Comparison of ENCODE assay signal across 13 mouse cellular contexts in the genomic region with DNA sequence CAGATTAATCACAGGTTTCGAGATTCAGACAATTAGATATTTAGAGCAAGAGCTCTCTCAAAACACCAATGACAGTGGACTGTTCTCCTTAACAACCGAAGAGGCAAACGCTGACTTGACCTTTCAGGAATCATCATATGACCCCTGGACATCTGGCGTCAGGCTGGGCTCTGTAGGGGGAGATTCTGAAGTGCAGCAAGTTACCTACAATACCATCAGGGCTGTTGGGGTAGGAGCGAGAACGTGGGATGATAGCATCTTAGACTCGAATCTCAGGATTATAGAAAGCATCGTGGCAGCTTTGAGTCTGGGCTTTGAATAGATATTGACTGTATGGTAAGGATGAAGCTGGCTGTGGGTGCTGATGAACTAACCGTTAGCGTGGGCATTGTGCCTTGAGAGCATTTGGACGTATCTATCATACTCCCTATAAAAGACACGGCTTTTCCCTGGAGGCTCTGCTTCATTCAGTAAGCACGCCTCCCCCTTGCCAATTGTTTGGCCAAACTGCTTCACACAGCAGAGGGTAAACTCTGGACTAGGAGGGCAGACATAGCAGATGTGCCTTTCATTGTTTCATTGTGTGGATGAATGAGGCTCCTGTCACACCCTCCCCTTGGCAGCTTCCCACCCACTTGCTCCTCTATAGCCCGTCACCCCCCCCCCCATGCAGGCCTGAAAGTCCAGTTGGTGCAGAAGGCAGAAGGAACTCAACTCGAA.
DNase-seq lines count a peak whose midpoint lies in the region; ATAC-seq and TF ChIP-seq lines count a peak whose summit lies in the region.
"Had no signal": no experiment of that assay in that cellular context is flagged by ENCODE, and none has a peak within 500 bp of the region (broad histone marks: within the 10 kb centered on the region; RNA-seq: fewer than 3 reads in every experiment).

No protein-coding gene starts in this region.

- H3K27ac ChIP-seq in forebrain, embryonic 10.5 days, result peak overlapping the region; percentile 37; the same call in 1 of the 2 replicates
- no peak overlapping the region for H3K27ac ChIP-seq in hindbrain, embryonic 15.5 days (replicated peaks)
- H3K27ac ChIP-seq in neural tube, embryonic 14.5 days (ENCODE audit: low read depth, low read length), result no peak overlapping the region
- H3K27ac ChIP-seq in kidney, adult 2 months (ENCODE audit: insufficient read depth, low read depth, low read length), result no peak overlapping the region
- H3K27ac ChIP-seq: heart, embryonic 13.5 days; limb, embryonic 12.5 days had no signal

- WGBS in forebrain, embryonic 10.5 days, result 58% methylated on average over 15 of the region's 15 CpGs
- 14% methylated on average over 15 of the region's 15 CpGs for WGBS in hindbrain, embryonic 15.5 days
- 9% methylated on average over 15 of the region's 15 CpGs for WGBS in neural tube, embryonic 14.5 days
- 71% methylated on average over 15 of the region's 15 CpGs for WGBS in kidney, adult 2 months

- no peak for TF ChIP-seq POLR2A in kidney, adult 2 months (IDR thresholded peaks at IDR 0.05; ENCODE audit: low read depth, low read length)

- H3K4me3 ChIP-seq in forebrain, embryonic 10.5 days, result no peak overlapping the region
- H3K4me3 ChIP-seq in hindbrain, embryonic 15.5 days, result no peak overlapping the region
- H3K4me3 ChIP-seq in neural tube, embryonic 14.5 days (ENCODE audit: low read depth, low read length), result no peak overlapping the region
- H3K4me3 ChIP-seq in kidney, adult 2 months (ENCODE audit: insufficient read depth, low read depth, low read length), result no peak overlapping the region
- H3K4me3 ChIP-seq: heart, embryonic 13.5 days; limb, embryonic 12.5 days had no signal

- H3K36me3 ChIP-seq in forebrain, embryonic 10.5 days (replicated peaks), result no peaks in the 10 kb centered on the region
- no peaks in the 10 kb centered on the region for H3K36me3 ChIP-seq in hindbrain, embryonic 15.5 days
- no peaks in the 10 kb centered on the region for H3K36me3 ChIP-seq in neural tube, embryonic 14.5 days (ENCODE audit: control insufficient read depth, insufficient read depth, low read length)
- H3K36me3 ChIP-seq in kidney, adult 2 months (ENCODE audit: control insufficient read depth, insufficient read depth, low read length), result no peaks in the 10 kb centered on the region
- H3K36me3 ChIP-seq: heart, embryonic 13.5 days; limb, embryonic 12.5 days had no signal

- H3K4me1 ChIP-seq in forebrain, embryonic 10.5 days, result peaks cover 16% of the 10 kb centered on the region
- peaks cover 19% of the 10 kb centered on the region for H3K4me1 ChIP-seq in hindbrain, embryonic 15.5 days (replicated peaks)
- H3K4me1 ChIP-seq in neural tube, embryonic 14.5 days (ENCODE audit: control insufficient read depth, insufficient read depth, low read length), result peaks cover 21% of the 10 kb centered on the region
- H3K4me1 ChIP-seq in kidney, adult 2 months (ENCODE audit: control insufficient read depth, insufficient read depth, low read length), result no peaks in the 10 kb centered on the region
- H3K4me1 ChIP-seq: limb, embryonic 12.5 days had no signal

- TF ChIP-seq CTCF in kidney, adult 2 months (conservative IDR thresholded peaks at IDR 0.05; ENCODE audit: insufficient read depth, insufficient read length, low read depth, low read length), result no peak

- no peaks in the 10 kb centered on the region for H3K9me3 ChIP-seq in forebrain, embryonic 10.5 days
- no peaks in the 10 kb centered on the region for H3K9me3 ChIP-seq in hindbrain, embryonic 15.5 days
- H3K9me3 ChIP-seq in neural tube, embryonic 14.5 days (ENCODE audit: control insufficient read depth, low read length), result no peaks in the 10 kb centered on the region
- H3K9me3 ChIP-seq: heart, embryonic 13.5 days; limb, embryonic 12.5 days had no signal

- DNase-seq in layer of hippocampus, adult 9-11 months, result peak; percentile 55
- DNase-seq in layer of hippocampus, adult 9-10 months (ENCODE audit: low spot score), result no peak
- DNase-seq in forebrain, embryonic 10.5 days (ENCODE audit: extremely low spot score, low spot score), result peak; percentile 25
- DNase-seq in kidney, adult 2 months, result no peak
- no peak for DNase-seq in thymus, postnatal 14 days
- no peak for DNase-seq in urinary bladder, postnatal 25 days (ENCODE audit: low spot score)
- DNase-seq: adrenal gland, adult 2 months; kidney, adult 11 months; lung, embryonic 14.5 days had no signal

- no peak overlapping the region for H3K9ac ChIP-seq in hindbrain, embryonic 15.5 days
- no peak overlapping the region for H3K9ac ChIP-seq in neural tube, embryonic 14.5 days (replicated peaks; ENCODE audit: low read depth, low read length)
- H3K9ac ChIP-seq: heart, embryonic 13.5 days; limb, embryonic 12.5 days; lung, embryonic 14.5 days had no signal

- peaks cover 15% of the 10 kb centered on the region for H3K27me3 ChIP-seq in forebrain, embryonic 10.5 days (ENCODE audit: poor library complexity, severe bottlenecking)
- no peaks in the 10 kb centered on the region for H3K27me3 ChIP-seq in hindbrain, embryonic 15.5 days
- no peaks in the 10 kb centered on the region for H3K27me3 ChIP-seq in neural tube, embryonic 14.5 days (ENCODE audit: control insufficient read depth, insufficient read depth, low read length)
- no peaks in the 10 kb centered on the region for H3K27me3 ChIP-seq in kidney, adult 2 months (replicated peaks; ENCODE audit: control insufficient read depth, insufficient read depth, low read length)
- H3K27me3 ChIP-seq: limb, embryonic 12.5 days had no signal

- ATAC-seq in hindbrain, embryonic 15.5 days (ENCODE audit: low FRiP score, low read depth), result peak; percentile 72
- peak; percentile 71 for ATAC-seq in neural tube, embryonic 14.5 days (ENCODE audit: low read depth)

- no peak overlapping the region for H3K4me2 ChIP-seq in hindbrain, embryonic 15.5 days
- no peak overlapping the region for H3K4me2 ChIP-seq in neural tube, embryonic 14.5 days (ENCODE audit: low read depth, low read length)
- H3K4me2 ChIP-seq: heart, embryonic 13.5 days; limb, embryonic 12.5 days; lung, embryonic 14.5 days had no signal

Comparison
In these comparisons a context has a peak if more than half of its experiments do, and no peak if none do; other contexts are left out.
1. DNase-seq: peak in layer of hippocampus, adult 9-11 months (single experiment) and forebrain, embryonic 10.5 days (single experiment); none in layer of hippocampus, adult 9-10 months (single experiment), kidney, adult 2 months (single experiment), thymus, postnatal 14 days (single experiment) and urinary bladder, postnatal 25 days (single experiment).